Mouse (Mus musculus): ENCODE data around the gene Syk. TPM values are rescaled to one million over a fixed set of nuclear protein-coding genes. Genes with fewer than 3 reads are reported as not detected.
A peak's percentile ranks its signal among the peaks of the same experiment; 100 is the strongest.

Gene Syk
- polyA plus RNA-seq, 1 experiment from 2014 or later: 1.8 TPM

DNA sequence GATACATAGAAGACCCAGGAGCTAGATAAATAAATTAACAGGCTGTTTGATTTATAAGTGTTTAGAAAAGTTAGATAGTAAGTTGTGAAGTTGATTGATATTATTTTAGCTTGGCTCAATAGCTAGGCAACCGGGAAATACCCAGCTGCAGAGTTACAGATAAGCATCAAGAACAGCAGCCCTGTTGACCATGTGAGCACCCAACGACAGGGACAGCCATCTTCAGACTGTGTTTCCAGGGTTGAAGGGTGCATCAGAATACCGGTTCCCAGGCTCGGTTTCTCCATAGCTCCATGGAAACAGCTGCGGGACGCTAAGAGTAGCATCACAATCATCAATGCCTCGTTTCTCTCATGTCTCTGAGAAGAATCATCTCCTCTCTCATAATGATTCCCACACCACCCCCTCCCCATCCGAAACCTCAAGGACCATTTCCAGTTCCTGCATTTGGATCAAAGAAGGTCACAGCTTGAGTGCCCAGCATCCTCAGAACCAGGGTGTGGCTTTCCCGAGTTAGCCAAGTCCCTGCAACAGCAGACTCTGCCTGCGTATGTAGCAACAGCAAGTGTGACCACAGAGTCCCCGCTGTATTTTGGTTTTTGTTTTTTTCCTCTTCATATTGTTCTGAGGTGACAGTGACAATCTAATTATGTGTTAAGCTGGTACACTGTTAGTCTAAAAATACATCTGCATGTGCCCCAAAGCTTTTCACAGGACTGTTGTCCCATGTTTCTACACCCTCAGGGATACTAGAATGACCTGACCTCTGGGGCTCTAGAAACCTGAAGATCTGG is 11.2 kb upstream of the Syk start:
- Histone ChIP-seq H3K36me3 (replicated peaks) (no peaks in the 10 kb centered on the region), H3K27me3 (replicated peaks) (peaks cover 3% of the 10 kb centered on the region; the same call in 1 of the 2 replicates), H3K9ac (no peak overlapping the region), H3K4me2 (no peak overlapping the region), H3K27ac (no peak overlapping the region), H3K4me3 (no peak overlapping the region), H3K9me3 (no peaks in the 10 kb centered on the region), H3K4me1 (no peaks in the 10 kb centered on the region)
- no peak for ATAC-seq (replicated peaks)
- 81% methylated on average over 11 of the region's 11 CpGs for WGBS

- H3K27me3 ChIP-seq (replicated peaks): peaks cover 3% of the 10 kb centered on the region; the same call in 1 of the 2 replicates
- no peaks in the 10 kb centered on the region for H3K36me3 ChIP-seq (replicated peaks)
- H3K4me2 ChIP-seq: no peak overlapping the region
- H3K27ac ChIP-seq: no peak overlapping the region
- H3K9ac ChIP-seq: no peak overlapping the region
- 75% methylated on average over 9 of the region's 9 CpGs for WGBS
- ATAC-seq (replicated peaks): no peak
- no peaks in the 10 kb centered on the region for H3K9me3 ChIP-seq
- H3K4me3 ChIP-seq: no peak overlapping the region
- H3K4me1 ChIP-seq: no peaks in the 10 kb centered on the region
Observed at GRCm38 (mm10) chr13:52572451-52573446, 10.2 kb upstream of the Syk start.

GRCm38 (mm10) chr13:52574311-52574710 is 8.7 kb upstream of the Syk start:
- Histone ChIP-seq H3K4me1 (no peaks in the 10 kb centered on the region), H3K9ac (no peak overlapping the region), H3K27me3 (replicated peaks) (peaks cover 3% of the 10 kb centered on the region; the same call in 1 of the 2 replicates), H3K36me3 (replicated peaks) (no peaks in the 10 kb centered on the region), H3K4me2 (no peak overlapping the region), H3K27ac (no peak overlapping the region), H3K4me3 (no peak overlapping the region), H3K9me3 (no peaks in the 10 kb centered on the region)
- WGBS: 89% methylated on average over 2 of the region's 2 CpGs
- ATAC-seq (replicated peaks): no peak

DNA sequence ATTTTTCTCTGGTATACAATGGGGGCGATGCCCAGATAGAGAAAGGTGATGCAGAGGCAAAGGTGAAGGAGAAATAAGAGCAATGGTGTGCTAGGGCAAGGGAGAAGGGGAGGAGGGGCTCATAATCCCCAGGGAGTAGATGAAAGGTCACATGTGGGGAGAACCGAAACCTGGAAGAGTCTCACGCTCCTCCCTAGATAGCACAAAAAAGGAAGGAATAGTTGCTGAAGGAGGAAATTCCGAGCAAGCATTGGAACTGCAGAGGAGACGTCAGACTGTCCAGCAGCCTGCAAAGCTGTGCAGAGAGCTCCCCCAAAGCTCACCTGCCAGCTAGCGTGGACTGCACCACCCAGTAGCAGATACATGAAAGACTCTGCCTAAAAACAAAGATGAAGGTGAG is 7.5 kb upstream of the Syk start:
- Histone ChIP-seq H3K4me3 (no peak overlapping the region), H3K4me1 (no peaks in the 10 kb centered on the region), H3K27ac (no peak overlapping the region), H3K4me2 (no peak overlapping the region), H3K27me3 (replicated peaks) (peaks cover 3% of the 10 kb centered on the region; the same call in 1 of the 2 replicates), H3K36me3 (replicated peaks) (no peaks in the 10 kb centered on the region), H3K9ac (no peak overlapping the region), H3K9me3 (no peaks in the 10 kb centered on the region)
- ATAC-seq (replicated peaks): no peak
- WGBS: 75% methylated on average over 6 of the region's 6 CpGs

DNA sequence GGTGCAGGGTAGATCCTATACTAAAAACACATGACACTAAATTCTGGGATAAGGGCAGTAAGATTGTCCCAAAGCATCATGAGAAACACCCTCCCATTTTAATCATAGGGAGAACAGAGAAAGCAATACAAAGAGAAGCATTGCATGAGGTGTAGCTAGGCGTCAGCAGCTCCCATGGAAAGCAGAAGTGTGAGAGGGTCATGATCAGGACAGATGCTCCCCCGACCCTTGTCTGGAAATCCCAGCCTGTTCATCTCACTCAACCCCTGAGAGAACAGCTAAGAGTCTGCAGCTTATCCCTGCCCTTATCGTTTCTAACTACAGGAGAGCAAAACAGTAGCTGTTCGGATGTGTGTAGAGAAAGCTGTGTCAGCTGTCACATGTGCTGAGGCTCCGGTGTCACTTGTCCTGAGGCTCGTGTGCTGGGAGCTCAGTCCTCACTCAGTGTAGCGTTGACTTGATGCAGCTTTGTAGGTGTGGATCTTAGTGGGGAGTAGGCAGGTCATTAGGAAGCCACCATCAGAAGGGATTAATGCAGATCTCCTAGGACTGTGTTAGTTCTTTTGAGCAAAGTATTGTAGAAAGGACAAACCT is 6.9 kb upstream of the Syk start:
- H3K4me2 ChIP-seq: no peak overlapping the region
- H3K9me3 ChIP-seq: no peaks in the 10 kb centered on the region
- no peak overlapping the region for H3K27ac ChIP-seq
- WGBS: 69% methylated on average over 7 of the region's 7 CpGs
- no peak overlapping the region for H3K9ac ChIP-seq
- no peaks in the 10 kb centered on the region for H3K4me1 ChIP-seq
- H3K4me3 ChIP-seq: no peak overlapping the region
- H3K36me3 ChIP-seq (replicated peaks): no peaks in the 10 kb centered on the region
- H3K27me3 ChIP-seq (replicated peaks): peaks cover 5% of the 10 kb centered on the region; the same call in 1 of the 2 replicates
- no peak for ATAC-seq (replicated peaks)

DNA sequence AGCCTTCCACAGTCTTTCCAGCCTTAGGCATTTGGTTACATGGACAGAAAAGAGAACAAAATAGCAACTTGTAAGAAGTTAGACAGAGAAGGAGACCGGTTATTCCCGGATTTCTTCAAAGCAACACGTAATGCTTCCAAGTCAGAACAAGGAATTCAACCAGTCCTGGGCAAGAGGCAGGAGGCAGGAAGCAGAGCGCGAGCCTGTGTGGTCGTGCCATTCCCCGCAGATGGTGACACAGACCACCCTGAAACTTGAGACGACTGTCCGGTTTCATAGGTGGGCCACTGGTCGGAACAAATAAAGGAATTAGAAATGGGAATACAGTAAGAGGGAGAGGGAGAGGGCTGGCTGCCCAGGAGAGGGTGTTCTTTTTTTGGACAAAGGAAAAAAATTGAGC is 6.1 kb upstream of the Syk start:
- no peak overlapping the region for H3K4me2 ChIP-seq
- no peaks in the 10 kb centered on the region for H3K4me1 ChIP-seq
- no peak overlapping the region for H3K4me3 ChIP-seq
- WGBS: 55% methylated on average over 10 of the region's 10 CpGs
- H3K9me3 ChIP-seq: no peaks in the 10 kb centered on the region
- ATAC-seq (replicated peaks): no peak
- H3K36me3 ChIP-seq (replicated peaks): no peaks in the 10 kb centered on the region
- no peak overlapping the region for H3K9ac ChIP-seq
- peaks cover 7% of the 10 kb centered on the region; the same call in 1 of the 2 replicates for H3K27me3 ChIP-seq (replicated peaks)
- no peak overlapping the region for H3K27ac ChIP-seq

- Histone ChIP-seq H3K27me3 (replicated peaks) (peaks cover 8% of the 10 kb centered on the region; the same call in 1 of the 2 replicates), H3K9ac (no peak overlapping the region), H3K4me2 (no peak overlapping the region), H3K9me3 (no peaks in the 10 kb centered on the region), H3K27ac (no peak overlapping the region), H3K4me1 (no peaks in the 10 kb centered on the region), H3K36me3 (replicated peaks) (no peaks in the 10 kb centered on the region), H3K4me3 (no peak overlapping the region)
- 74% methylated on average over 3 of the region's 3 CpGs for WGBS
- no peak for ATAC-seq (replicated peaks)
Observed at GRCm38 (mm10) chr13:52577326-52577920, 5.5 kb upstream of the Syk start.

DNA sequence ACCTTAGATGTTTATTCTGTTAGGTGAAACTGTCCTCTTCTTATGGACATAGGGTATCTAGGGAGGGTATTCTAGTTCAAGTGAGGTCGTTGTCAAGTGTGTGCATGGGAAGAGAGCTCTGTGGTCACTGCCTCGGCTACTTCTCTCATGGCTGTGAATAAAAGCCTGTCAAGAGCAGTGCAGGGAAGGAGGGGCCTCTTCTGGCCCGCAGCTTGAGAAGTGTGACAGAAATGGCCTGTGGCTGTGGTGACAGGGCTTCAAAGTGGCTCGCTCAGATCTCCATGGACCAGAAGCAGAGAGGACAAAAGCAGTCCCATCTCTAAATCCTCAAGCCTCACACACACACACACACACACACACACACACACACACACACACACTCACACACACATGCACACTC is 5.0 kb upstream of the Syk start:
- Histone ChIP-seq H3K4me3 (no peak overlapping the region), H3K9ac (no peak overlapping the region), H3K36me3 (replicated peaks) (no peaks in the 10 kb centered on the region), H3K4me1 (peaks cover 3% of the 10 kb centered on the region), H3K27me3 (replicated peaks) (peaks cover 13% of the 10 kb centered on the region), H3K9me3 (no peaks in the 10 kb centered on the region), H3K4me2 (no peak overlapping the region), H3K27ac (no peak overlapping the region)
- ATAC-seq (replicated peaks): no peak
- WGBS: 26% methylated on average over 4 of the region's 4 CpGs

DNA sequence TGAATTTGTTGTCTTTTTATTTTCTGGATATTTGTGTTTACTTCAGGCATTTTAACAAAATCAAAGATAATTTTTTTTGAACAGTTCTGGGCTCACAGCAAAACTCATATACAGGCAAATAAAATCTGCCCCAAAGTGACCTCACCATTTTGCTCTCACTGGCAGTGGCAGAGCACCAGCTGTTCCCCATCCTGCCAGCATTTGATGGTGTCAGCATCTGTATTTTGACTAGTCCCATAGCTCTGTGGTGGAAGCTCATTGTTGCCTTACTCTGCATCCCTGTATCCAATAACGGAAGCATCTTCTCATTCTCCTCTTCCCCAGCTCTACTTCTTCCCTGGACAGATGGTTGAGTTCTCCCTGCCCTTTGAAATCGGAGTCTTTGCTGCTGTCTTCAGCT is 4.2 kb upstream of the Syk start:
- Histone ChIP-seq H3K9ac (no peak overlapping the region), H3K4me1 (peaks cover 10% of the 10 kb centered on the region), H3K4me3 (no peak overlapping the region), H3K4me2 (no peak overlapping the region), H3K27me3 (replicated peaks) (peaks cover 20% of the 10 kb centered on the region), H3K36me3 (replicated peaks) (no peaks in the 10 kb centered on the region), H3K9me3 (no peaks in the 10 kb centered on the region), H3K27ac (no peak overlapping the region)
- 86% methylated on average over 2 of the region's 2 CpGs for WGBS
- ATAC-seq (replicated peaks): no peak

GRCm38 (mm10) chr13:52582506-52582877 is 481 bp upstream of the Syk start:
- H3K4me2 ChIP-seq: peak overlapping the region; percentile 84
- H3K27ac ChIP-seq: no peak overlapping the region
- peaks cover 12% of the 10 kb centered on the region for H3K4me1 ChIP-seq
- H3K9ac ChIP-seq: no peak overlapping the region
- no peaks in the 10 kb centered on the region for H3K9me3 ChIP-seq
- H3K36me3 ChIP-seq (replicated peaks): no peaks in the 10 kb centered on the region
- peak overlapping the region; percentile 49 for H3K4me3 ChIP-seq
- 22% methylated on average over 9 of the region's 9 CpGs for WGBS
- ATAC-seq (replicated peaks): no peak
- H3K27me3 ChIP-seq (replicated peaks): peaks cover 26% of the 10 kb centered on the region

GRCm38 (mm10) chr13:52583943-52584562 is 1.1 kb downstream of the Syk start:
- Histone ChIP-seq H3K27ac (no peak overlapping the region), H3K9me3 (no peaks in the 10 kb centered on the region), H3K36me3 (replicated peaks) (no peaks in the 10 kb centered on the region), H3K9ac (no peak overlapping the region), H3K4me2 (peak overlapping the region; percentile 84), H3K27me3 (replicated peaks) (peaks cover 26% of the 10 kb centered on the region), H3K4me3 (peak overlapping the region; percentile 49; the same call in 1 of the 2 replicates), H3K4me1 (peaks cover 12% of the 10 kb centered on the region)
- no peak for ATAC-seq (replicated peaks)
- 23% methylated on average over 13 of the region's 13 CpGs for WGBS
